Mouse (Mus musculus) kidney, postnatal 10 days (tissue): ENCODE measurements around the gene Ppp2r3c.
"Not testable (repeated sequence)": the region's sequence is repeated elsewhere in the genome, so short reads cannot be mapped to it uniquely, and the experiment has no call there.

Source experiments
- DNase-seq: peaks from one replicate; pipeline ENCODE4 v3.0.0; 2021; ENCODE audit warnings: mixed read lengths

Ppp2r3c gene

DNA sequence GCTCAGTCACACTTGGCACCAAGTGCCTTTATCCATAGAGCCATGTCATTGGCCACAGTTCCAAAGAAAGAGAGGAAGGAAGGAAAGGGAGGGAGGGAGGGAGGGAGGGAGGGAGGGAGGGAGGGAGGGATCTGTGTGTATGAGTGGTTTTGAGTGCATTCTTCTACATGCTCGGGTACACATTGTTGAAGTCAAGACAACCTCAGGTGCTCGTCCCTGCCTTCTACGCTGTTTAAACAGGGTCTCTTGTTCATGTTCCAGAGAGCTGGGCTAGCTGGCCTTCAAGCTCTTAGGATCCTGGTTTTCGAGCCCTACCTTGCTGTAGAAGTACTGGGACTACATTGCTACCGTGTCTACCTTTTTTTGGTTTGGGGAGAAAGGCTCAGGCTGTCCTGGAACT lies 39.4 kb downstream of the Ppp2r3c start:
- DNase-seq: not testable (repeated sequence)

DNA sequence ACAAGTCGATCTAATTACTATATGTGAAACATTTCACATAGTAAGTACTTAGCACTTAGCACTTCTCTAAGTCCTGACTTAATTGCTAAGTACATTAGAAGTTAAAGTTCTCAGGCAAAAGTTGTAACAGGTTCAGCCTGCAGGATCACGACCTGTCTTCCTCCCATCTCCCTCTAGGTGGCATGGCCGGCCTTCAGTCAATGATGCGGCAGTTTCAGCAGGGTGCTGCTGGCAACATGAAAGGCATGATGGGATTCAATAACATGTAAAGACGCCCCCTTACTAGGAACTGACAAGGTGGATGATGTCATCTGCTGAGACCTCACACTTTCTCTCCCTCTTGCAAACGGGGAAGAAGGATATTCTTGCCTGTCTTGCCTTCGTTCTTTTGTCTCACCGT lies 40.8 kb downstream of the Ppp2r3c start:
- not testable (repeated sequence) for DNase-seq

DNA sequence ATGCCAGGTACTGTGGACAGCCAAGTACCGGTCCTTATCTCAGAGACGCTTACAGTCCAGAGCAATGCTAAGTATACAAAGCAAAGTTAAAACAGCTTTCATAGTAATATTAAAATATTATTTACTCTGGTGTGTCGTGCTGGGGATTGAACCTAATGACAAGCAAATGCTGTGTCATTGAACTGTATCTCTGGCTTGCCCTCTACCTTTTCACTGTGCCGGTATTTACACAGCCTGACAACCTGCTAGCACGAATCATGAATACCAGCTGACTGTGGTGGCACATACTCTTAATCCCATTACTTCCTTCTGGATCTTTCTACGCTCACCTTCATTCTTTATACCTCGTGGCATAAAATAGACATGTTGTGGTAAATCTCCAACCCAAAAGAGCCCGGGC lies 60.6 kb downstream of the Ppp2r3c start:
- not testable (repeated sequence) for DNase-seq

DNA sequence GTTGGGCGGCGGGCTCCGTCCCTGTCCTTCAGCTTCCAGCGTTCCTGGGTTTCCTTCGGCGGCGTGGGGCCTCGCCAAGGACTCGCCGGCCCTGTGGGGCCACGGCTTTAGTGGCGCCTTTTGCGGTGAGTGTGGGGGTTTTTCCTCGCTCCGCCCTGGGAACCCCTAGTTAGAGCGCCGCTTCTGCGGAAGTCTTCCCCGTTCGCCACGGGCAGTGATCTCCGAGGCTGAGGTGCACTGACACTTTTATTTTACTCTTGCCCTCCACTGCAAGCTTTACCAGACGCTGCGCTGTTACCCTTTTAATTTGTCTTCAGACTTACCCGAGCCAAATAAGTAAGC lies 72.3 kb downstream of the Ppp2r3c start:
- DNase-seq: not testable (repeated sequence)

DNA sequence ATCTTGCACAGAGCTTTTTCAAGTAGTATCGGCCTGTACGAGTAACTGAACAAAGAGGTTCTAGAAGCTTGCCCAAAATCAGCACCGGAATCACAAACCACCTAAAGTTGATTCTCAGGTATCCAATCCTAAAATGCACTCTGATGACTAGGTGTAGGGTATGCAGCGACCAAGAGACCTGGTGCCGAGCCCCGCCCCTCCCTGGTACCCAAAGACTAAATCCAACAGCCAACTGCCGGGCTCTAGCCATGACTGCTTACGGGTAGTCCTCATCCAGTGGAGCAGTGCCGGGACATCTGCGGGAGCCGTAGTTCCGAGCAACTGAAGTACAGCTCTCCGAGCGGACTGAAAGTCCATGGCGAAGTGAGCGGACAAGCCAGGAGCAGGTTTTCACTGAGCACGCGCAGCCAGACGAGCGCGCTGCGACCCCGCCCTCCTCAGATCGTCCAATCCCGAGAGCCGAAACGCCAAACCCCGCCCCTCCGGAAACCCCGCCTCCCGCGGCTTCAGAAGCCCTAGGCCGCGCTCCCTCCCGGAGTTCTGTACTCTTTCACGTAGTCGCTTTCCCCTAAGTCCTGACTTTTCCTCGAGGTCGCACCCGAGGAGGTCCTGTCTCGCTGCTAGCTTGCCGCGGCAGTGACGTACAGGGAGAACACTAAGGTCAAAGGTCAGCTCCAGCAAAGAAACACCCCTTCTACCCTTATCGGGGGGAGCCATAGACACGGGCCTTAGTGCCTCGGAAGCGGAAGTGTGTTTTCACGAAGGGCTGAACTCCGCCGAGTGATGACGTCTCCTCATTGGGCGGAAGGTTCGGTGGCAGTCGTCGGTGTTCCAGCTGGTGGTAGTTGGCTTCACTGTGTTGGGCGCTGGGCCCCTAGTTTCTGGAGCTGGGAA lies 72.9 kb downstream of the Ppp2r3c start, which contains the start of gene Srp54c:
TSS of gene Srp54c (plus strand) at position 543 of the 894 bp plus-strand sequence.
- DNase-seq: not testable (repeated sequence)
